Mouse (Mus musculus) stomach, embryonic 14.5 days (tissue): ENCODE results near the gene Smoc2. TPM values are rescaled to one million over a fixed set of nuclear protein-coding genes. Genes with fewer than 3 reads are reported as not detected.

Source experiments
- ATAC-seq: fragments of 200-750 bp; cut with Nextera tagmentation; 2 replicates; pipeline ENCODE4 v1.8.0; 2017; ENCODE audit warnings: low read depth, moderate TSS enrichment; ENCODE audit not compliant: insufficient number of reproducible peaks, insufficient read depth, low FRiP score
- H3K27ac ChIP-seq: fragments of 300-500 bp; sonication (generic); 2 replicates; pipeline ENCODE4 v1.5.1; 2014; ENCODE audit warnings: mild to moderate bottlenecking, low read length, moderate library complexity, mixed read lengths
- H3K27me3 ChIP-seq: fragments of 300-500 bp; sonication (generic); 2 replicates; pipeline ENCODE4 v1.6.1; 2014; ENCODE audit warnings: low read length, control low read depth, mixed read lengths; ENCODE audit not compliant: control insufficient read depth, insufficient read depth
- H3K36me3 ChIP-seq: fragments of 300-500 bp; sonication (generic); 2 replicates; pipeline ENCODE4 v1.6.1; 2014; ENCODE audit warnings: mild to moderate bottlenecking, control low read depth, low read length, moderate library complexity, mixed read lengths; ENCODE audit not compliant: control insufficient read depth, insufficient read depth
- H3K4me1 ChIP-seq: fragments of 300-500 bp; sonication (generic); 2 replicates; pipeline ENCODE4 v1.6.1; 2014; ENCODE audit warnings: low read length, control low read depth, mixed read lengths; ENCODE audit not compliant: control insufficient read depth, insufficient read depth
- H3K4me2 ChIP-seq: fragments of 300-500 bp; sonication (generic); replicated peaks from 2 replicates; pipeline ENCODE4 v1.6.1; 2014; ENCODE audit warnings: low read depth, low read length, control low read depth
- H3K4me3 ChIP-seq: fragments of 300-500 bp; sonication (generic); 2 replicates; pipeline ENCODE4 v1.5.1; 2014; ENCODE audit warnings: low read depth, low read length, control low read depth
- H3K9ac ChIP-seq: fragments of 300-500 bp; sonication (generic); replicated peaks from 2 replicates; pipeline ENCODE4 v1.6.1; 2014; ENCODE audit warnings: low read depth, mild to moderate bottlenecking, control low read depth, low read length, moderate library complexity, mixed read lengths
- H3K9me3 ChIP-seq: fragments of 300-500 bp; sonication (generic); 2 replicates; pipeline ENCODE4 v1.6.1; 2016; ENCODE audit warnings: low read depth, low read length, control low read depth; ENCODE audit not compliant: control insufficient read depth
- WGBS: fragments of 180-500 bp; shearing (Covaris S2); extraction: QIAGEN DNeasy Blood & Tissue Kit; methylation state at CpG from one replicate; pipeline ENCODE4 v1.1.7; 2014; 5-methylcytosine and 5-hydroxymethylcytosine counted together
- polyA plus RNA-seq: library from polyadenylated mRNA; unstranded; fragments of >200 nt; fragmentation: Nextera tagmentation; extraction: Ambion mirVana; gene quantifications from 2 replicates; pipeline ENCODE4 v1.2.1, GENCODE M21; 2014

The Smoc2 gene
- polyA plus RNA-seq, 1 experiment from 2014 or later, result 138 TPM

DNA sequence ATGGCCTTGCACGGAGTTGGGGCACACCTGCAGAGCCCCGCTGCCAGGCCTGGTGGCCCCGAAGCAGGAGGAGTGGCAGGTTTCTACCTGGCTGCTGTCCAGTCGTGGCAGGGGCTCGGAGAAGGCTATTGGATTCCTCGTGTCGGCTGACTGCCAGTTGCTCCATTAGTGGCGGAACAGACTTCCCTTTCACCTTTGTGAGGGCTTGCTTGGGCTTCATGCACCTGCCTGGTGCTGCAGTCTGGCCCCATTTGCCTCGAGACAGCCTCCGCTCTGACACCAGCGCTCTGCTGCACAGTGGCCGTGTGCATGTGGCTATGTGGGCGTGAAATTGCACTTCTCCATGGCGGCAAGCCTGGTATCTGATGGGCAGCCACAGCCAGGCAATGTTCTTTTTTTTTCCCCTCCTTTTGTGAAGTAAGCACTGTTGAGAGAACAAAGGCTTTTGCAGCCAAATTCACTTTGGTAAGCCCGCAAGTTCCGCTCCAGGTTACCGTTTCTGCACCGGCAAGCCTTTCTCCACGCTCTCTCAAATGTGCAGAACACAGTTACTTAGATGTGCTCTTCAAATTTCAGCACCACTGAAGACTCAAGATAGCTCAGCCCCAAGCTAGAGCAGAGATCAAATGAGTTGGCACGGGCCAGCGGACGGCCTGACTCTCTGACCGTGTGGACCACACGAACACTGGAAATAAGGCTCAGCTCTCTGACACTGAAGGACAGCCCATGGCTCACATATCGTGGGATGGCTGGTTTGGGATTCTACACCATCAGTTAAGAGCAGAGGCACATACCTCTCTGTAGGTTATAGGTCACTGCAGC, 93.2 kb downstream of the Smoc2 start:
- Histone ChIP-seq H3K4me1 (no peaks in the 10 kb centered on the region), H3K36me3 (no peaks in the 10 kb centered on the region), H3K27ac (no peak overlapping the region), H3K9ac (no peak overlapping the region), H3K27me3 (no peaks in the 10 kb centered on the region), H3K4me3 (no peak overlapping the region), H3K9me3 (no peaks in the 10 kb centered on the region), H3K4me2 (no peak overlapping the region)
- no peak for ATAC-seq
- WGBS, result 76% methylated on average over 25 of the region's 25 CpGs

DNA sequence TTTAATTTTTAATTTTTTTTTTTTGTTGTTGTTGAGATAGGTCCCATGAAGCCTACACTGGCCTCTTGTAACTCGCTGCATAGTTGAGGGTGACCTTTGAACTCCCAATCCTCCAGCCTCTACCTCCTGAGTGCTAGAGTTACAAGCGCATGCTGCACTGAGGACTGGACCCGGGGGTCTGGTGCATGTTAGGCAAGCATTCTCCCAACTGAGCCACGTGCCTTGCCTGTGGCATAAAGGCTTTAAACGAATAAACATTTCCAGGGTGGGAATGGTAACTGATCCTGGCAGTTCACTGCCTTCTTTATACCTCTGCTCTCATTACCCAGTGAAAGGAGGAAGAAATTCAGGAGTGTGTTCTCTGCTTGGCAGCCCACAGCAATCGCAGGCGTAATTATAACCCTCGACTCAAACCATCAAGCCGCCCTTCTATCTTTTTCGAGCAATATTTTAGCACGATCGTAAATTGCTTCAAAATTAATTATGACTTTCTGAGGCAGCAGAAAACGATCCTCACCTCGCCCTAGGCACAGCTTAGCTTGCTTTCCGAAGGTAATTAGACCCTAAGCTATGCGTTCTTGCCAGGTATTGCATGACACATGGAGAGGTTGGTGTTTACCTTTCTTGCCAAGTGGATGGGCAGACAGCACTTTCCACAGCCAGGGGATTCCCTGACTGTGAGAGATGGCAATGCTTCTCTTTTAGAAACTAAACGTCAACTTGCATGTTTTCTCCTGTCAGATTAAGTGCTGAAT, 99.6 kb downstream of the Smoc2 start:
- 0 out of 2 replicates have a peak, but pooled peaks have one; percentile 5 for ATAC-seq

DNA sequence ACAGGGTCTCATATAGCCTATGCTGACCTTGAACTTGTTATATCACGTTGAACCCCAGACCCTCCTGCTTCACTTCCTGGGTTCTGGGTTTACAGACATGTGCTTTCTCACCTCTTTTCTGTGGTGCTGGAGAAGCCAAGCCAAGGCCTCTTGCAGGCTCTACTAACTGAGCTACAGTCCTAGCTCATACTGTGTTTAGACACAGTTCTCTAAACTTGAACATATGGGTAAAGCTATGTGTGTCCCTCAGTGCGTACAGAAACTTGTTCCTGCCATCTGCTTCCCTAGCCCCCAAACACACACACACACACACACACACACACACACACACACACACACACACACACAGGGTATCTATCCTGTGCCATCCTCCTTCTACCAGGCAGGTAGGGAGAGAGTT, 100.2 kb downstream of the Smoc2 start:
- H3K9ac ChIP-seq, result no peak overlapping the region
- peak; percentile 30; the same call in 1 of the 2 replicates for ATAC-seq
- WGBS, result 67% methylated on average over 2 of the region's 2 CpGs

More for the DNA sequence above, 99.6 kb downstream of the Smoc2 start:
- no peaks in the 10 kb centered on the region for H3K4me1 ChIP-seq
- no peak overlapping the region for H3K27ac ChIP-seq
- no peaks in the 10 kb centered on the region for H3K9me3 ChIP-seq
- WGBS, result 56% methylated on average over 17 of the region's 17 CpGs
- H3K4me3 ChIP-seq, result no peak overlapping the region
- H3K4me2 ChIP-seq, result no peak overlapping the region
- H3K36me3 ChIP-seq, result no peaks in the 10 kb centered on the region
- H3K27me3 ChIP-seq, result no peaks in the 10 kb centered on the region
- no peak overlapping the region for H3K9ac ChIP-seq

DNA sequence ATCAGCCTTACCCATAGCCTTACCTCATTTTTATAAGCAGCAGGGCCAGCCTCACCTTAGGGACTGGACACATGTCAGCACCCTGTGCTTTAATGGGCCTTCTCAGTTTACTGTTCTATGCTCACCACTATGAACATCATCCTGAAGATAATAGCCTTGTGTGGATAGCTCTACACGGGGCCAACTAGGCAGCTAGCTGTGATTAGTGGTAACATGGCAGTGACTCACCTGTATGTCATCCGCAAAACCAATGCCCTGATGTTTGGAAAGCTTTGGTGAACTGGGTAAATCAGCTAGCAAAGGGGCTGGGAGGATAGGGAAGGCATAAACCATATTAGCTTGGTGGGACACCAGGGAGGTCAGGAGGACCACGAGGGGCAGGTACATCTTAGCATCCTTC, 100.7 kb downstream of the Smoc2 start:
- Histone ChIP-seq H3K4me1 (no peaks in the 10 kb centered on the region), H3K9ac (no peak overlapping the region), H3K27me3 (no peaks in the 10 kb centered on the region), H3K4me2 (no peak overlapping the region), H3K36me3 (no peaks in the 10 kb centered on the region), H3K27ac (no peak overlapping the region), H3K9me3 (no peaks in the 10 kb centered on the region), H3K4me3 (no peak overlapping the region)
- 86% methylated on average over 3 of the region's 3 CpGs for WGBS
- ATAC-seq, result no peak

More for the DNA sequence above, 100.2 kb downstream of the Smoc2 start:
- Histone ChIP-seq H3K9me3 (no peaks in the 10 kb centered on the region), H3K27me3 (no peaks in the 10 kb centered on the region), H3K27ac (no peak overlapping the region), H3K4me2 (no peak overlapping the region), H3K4me3 (no peak overlapping the region), H3K36me3 (no peaks in the 10 kb centered on the region), H3K4me1 (no peaks in the 10 kb centered on the region)

DNA sequence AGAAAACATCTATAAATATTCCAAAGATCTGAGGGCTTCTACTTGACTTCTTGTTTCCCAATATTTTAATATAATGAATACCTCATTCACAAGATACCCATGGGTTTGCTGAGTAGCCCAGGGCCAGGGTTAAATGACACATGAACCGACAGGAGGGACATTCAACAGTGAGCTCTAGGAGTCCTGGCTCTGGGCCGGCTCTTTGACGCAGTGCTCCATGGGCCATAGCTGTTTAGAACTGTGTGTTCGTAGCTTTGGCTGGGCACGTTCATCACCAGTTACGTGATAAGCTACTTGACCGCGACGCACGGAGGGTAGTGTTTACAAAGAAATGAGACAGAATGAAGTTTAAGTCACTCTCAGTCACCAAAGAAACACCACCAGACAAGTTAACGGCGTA, 101.2 kb downstream of the Smoc2 start:
- Histone ChIP-seq H3K9ac (no peak overlapping the region), H3K4me1 (no peaks in the 10 kb centered on the region), H3K27ac (no peak overlapping the region), H3K9me3 (no peaks in the 10 kb centered on the region), H3K27me3 (no peaks in the 10 kb centered on the region), H3K4me3 (no peak overlapping the region), H3K36me3 (no peaks in the 10 kb centered on the region), H3K4me2 (no peak overlapping the region)
- 50% methylated on average over 12 of the region's 12 CpGs for WGBS
- ATAC-seq, result no peak

DNA sequence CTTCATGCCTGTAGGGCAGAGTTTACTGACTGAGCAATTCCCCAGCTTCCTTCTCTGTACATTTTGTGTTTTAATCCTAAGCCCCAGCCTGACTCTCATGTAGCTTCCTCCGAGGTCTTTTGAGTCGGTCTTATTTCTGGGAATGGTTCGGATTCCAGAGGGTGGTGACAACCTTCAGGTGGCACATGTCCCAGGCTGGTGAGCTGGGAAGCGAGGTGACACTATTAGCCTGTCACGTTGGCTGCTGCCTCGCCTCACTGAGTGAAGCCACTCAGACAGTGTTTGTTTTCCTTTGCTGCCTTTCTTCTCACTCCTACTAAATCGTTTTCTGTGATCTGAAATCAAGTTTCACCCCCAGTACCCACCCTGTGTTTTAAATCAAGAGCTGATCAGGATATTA, 102.2 kb downstream of the Smoc2 start:
- 40% methylated on average over 7 of the region's 7 CpGs for WGBS
- no peaks in the 10 kb centered on the region for H3K27me3 ChIP-seq
- no peak overlapping the region for H3K27ac ChIP-seq
- no peak overlapping the region for H3K4me2 ChIP-seq
- H3K4me1 ChIP-seq, result no peaks in the 10 kb centered on the region
- no peaks in the 10 kb centered on the region for H3K36me3 ChIP-seq
- H3K4me3 ChIP-seq, result no peak overlapping the region
- H3K9ac ChIP-seq, result no peak overlapping the region
- H3K9me3 ChIP-seq, result no peaks in the 10 kb centered on the region
- ATAC-seq, result no peak

DNA sequence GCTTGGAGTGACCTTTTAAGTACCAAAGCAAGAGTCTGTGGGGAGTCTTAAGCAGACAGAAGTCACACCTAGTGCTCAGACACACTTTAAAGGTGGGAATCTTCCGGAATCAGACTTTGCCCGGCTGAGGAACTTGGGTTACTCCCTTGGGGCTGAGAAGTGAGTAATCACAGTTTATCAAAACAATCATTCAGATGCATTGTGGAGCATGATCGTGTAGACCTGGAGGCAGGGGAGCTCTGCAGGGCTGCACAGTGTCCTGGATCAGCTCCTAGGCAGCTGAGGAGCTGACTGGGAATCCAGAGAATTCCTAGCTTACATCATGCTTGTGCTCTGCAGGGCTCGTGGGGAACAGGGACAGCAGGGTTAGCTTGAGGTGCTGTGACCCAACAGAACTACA, 104.7 kb downstream of the Smoc2 start:
- WGBS, result 78% methylated on average over 4 of the region's 4 CpGs
- Histone ChIP-seq H3K36me3 (no peaks in the 10 kb centered on the region), H3K9me3 (no peaks in the 10 kb centered on the region), H3K4me1 (peaks cover 2% of the 10 kb centered on the region; the same call in 1 of the 2 replicates), H3K4me2 (no peak overlapping the region), H3K27ac (no peak overlapping the region), H3K9ac (no peak overlapping the region), H3K4me3 (no peak overlapping the region), H3K27me3 (no peaks in the 10 kb centered on the region)
- ATAC-seq, result no peak

DNA sequence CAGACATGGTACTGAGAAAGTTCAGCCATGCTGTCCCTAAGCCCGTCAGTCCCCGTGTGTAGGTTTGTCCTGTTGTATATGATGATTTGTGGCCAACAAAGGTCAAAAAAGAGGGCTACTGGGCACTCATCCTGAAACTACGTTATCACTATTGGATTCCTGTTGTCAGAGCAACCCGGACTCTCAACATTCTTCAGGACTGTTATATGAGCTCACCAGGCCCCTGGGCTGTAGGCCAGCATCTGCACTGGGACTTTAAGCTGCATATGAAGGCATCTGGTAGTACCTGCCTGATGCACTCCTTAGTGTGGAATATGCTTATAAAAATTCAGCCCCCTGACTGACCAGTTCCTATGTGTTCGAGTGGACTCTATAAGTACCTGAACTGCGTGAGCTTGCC, 105.7 kb downstream of the Smoc2 start:
- no peaks in the 10 kb centered on the region for H3K9me3 ChIP-seq
- ATAC-seq, result no peak

More for the DNA sequence above, 105.7 kb downstream of the Smoc2 start:
- peaks cover 2% of the 10 kb centered on the region; the same call in 1 of the 2 replicates for H3K4me1 ChIP-seq
- WGBS, result 67% methylated on average over 6 of the region's 6 CpGs
- no peak overlapping the region for H3K27ac ChIP-seq
- no peaks in the 10 kb centered on the region for H3K27me3 ChIP-seq
- H3K4me2 ChIP-seq, result no peak overlapping the region
- H3K9ac ChIP-seq, result no peak overlapping the region
- no peaks in the 10 kb centered on the region for H3K36me3 ChIP-seq
- H3K4me3 ChIP-seq, result no peak overlapping the region
